Mouse (Mus musculus): ENCODE results near the gene Ybx2. TPM values are rescaled to one million over a fixed set of nuclear protein-coding genes. Genes with fewer than 3 reads are reported as not detected.
"Not testable (repeated sequence)": the region's sequence is repeated elsewhere in the genome, so short reads cannot be mapped to it uniquely, and the experiment has no call there.

Gene Ybx2
- polyA plus RNA-seq, 1 experiment from 2014 or later: 5.0 TPM

DNA sequence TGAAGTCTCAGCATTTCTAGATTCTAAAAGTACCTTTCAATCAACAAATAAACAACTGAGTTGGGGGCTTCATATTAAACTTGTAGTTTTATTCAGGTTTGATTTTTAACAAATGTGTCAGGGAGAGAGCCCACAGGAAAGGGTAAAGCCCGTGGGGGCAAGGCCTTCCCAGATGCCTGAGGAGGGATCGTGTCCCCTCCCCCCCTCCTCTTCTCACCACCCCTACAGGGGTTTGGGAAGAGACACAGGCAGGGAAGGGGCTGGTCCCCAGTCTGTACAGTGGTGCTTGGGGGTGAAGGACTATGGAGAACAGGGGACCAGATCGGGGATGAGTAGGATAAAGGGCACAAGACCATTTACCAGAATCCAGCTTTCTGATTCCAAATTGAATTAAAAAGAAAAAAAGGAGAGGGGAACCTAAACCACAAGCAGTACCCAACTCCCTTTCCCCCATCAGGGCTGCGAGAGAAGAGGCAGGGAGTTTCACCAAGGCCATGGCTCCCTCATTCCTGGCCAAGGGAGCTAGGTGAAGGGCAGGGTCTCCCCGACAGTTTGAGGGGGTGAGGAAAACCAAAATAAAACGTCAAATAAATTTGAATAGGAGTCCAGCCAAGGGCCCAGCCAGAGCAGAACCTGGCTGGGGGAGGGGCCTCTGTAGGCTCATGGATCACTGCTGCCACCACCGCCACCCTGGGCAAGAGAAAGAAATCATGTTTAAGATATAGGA is 18.8 kb upstream of the Ybx2 start:
- H3K36me3 ChIP-seq: peaks cover 61% of the 10 kb centered on the region
- H3K4me3 ChIP-seq; H3K9me3 ChIP-seq; H3K4me2 ChIP-seq; H3K27me3 ChIP-seq; ATAC-seq (ENCODE audit: low read depth); H3K27ac ChIP-seq (replicated peaks); H3K9ac ChIP-seq: not testable (repeated sequence)
- H3K4me1 ChIP-seq (replicated peaks): peaks cover 55% of the 10 kb centered on the region
- 65% methylated on average over 7 of the region's 7 CpGs for WGBS

DNA sequence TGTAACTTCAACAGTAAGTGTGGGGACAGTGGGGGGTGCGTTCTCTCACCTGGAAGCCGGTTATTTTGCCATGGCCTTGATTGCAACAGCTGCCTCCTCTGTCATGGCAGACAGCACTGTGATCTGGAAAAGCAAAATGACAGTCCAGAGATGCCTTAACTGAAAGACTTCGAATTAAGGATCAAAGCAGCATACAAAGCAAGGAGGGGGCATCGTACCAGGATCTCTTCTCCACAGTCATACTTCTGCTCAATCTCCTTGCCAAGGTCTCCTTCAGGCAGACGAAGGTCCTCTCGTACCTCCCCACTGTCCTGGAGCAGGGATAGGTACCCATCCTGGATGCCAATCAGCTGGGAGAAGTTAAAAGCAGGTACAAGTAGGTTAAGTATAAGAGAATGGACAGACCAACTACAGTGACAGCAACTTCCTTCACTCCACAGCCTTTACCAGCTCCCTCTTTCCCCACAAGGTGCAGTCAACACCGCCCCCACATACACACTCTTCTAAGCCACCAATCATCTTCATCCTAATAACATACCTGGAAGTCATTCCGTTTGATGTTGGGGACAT is 18.1 kb upstream of the Ybx2 start:
- Histone ChIP-seq H3K27ac (replicated peaks) (no peak overlapping the region), H3K4me1 (replicated peaks) (peaks cover 59% of the 10 kb centered on the region), H3K36me3 (peaks cover 55% of the 10 kb centered on the region), H3K4me3 (no peak overlapping the region), H3K4me2 (no peak overlapping the region), H3K9ac (no peak overlapping the region), H3K27me3 (no peaks in the 10 kb centered on the region), H3K9me3 (no peaks in the 10 kb centered on the region)
- 86% methylated on average over 8 of the region's 8 CpGs for WGBS
- ATAC-seq (ENCODE audit: low read depth): no peak

GRCm38 (mm10) chr11:69918118-69918517 is 17.5 kb upstream of the Ybx2 start:
- Histone ChIP-seq H3K4me3 (0 out of 2 replicates have a peak overlapping the region, but pooled peaks have one; percentile 0), H3K9me3 (no peaks in the 10 kb centered on the region), H3K27me3 (no peaks in the 10 kb centered on the region), H3K4me1 (replicated peaks) (peaks cover 59% of the 10 kb centered on the region), H3K4me2 (no peak overlapping the region), H3K36me3 (peaks cover 48% of the 10 kb centered on the region), H3K27ac (replicated peaks) (no peak overlapping the region), H3K9ac (no peak overlapping the region)
- no peak for ATAC-seq (ENCODE audit: low read depth)
- WGBS: 92% methylated on average over 5 of the region's 5 CpGs

GRCm38 (mm10) chr11:69919053-69919452 is 16.5 kb upstream of the Ybx2 start:
- H3K27me3 ChIP-seq: no peaks in the 10 kb centered on the region
- peak overlapping the region; percentile 92 for H3K4me3 ChIP-seq
- H3K27ac ChIP-seq (replicated peaks): peak overlapping the region; percentile 93
- 83% methylated on average over 9 of the region's 9 CpGs for WGBS
- no peak for ATAC-seq (ENCODE audit: low read depth)
- peaks cover 54% of the 10 kb centered on the region for H3K4me1 ChIP-seq (replicated peaks)
- H3K36me3 ChIP-seq: peaks cover 46% of the 10 kb centered on the region
- H3K4me2 ChIP-seq: peak overlapping the region; percentile 98
- no peaks in the 10 kb centered on the region for H3K9me3 ChIP-seq
- peak overlapping the region; percentile 91 for H3K9ac ChIP-seq

DNA sequence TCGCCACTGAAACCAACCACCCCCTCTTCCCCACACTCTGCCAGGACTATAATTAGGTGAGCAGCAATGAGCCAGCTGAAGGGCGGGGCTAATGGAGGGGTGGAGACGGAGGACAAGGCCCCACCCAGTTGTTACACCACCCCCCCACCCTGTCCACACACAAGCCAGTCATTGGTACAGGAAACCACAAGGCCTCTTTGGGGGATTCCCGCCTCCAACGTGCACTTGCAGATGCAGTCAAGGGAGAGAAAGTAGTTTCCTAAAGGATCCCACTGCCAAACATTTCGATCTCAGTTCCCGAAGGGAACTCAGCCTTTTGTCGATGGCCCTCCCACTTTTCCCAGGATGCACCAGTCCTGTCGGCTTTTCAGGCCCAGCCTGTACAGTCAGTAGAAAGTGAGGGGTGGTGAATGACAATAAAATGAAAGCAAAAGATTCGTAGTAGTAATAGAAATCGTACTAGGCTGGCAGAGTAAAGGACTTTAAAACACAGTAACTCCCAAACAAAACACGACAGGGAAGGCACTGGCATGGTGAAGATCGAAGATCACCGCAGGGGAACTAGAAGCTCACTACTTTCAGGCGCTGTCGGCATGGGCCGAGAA is 15.8 kb upstream of the Ybx2 start:
- Histone ChIP-seq H3K4me2 (peak overlapping the region; percentile 98), H3K4me3 (peak overlapping the region; percentile 92), H3K4me1 (replicated peaks) (peaks cover 48% of the 10 kb centered on the region), H3K27me3 (no peaks in the 10 kb centered on the region), H3K27ac (replicated peaks) (peak overlapping the region; percentile 93), H3K9ac (peak overlapping the region; percentile 91), H3K9me3 (no peaks in the 10 kb centered on the region), H3K36me3 (peaks cover 45% of the 10 kb centered on the region)
- WGBS: under 1% methylated on average over 17 of the region's 17 CpGs
- no peak for ATAC-seq (ENCODE audit: low read depth)

DNA sequence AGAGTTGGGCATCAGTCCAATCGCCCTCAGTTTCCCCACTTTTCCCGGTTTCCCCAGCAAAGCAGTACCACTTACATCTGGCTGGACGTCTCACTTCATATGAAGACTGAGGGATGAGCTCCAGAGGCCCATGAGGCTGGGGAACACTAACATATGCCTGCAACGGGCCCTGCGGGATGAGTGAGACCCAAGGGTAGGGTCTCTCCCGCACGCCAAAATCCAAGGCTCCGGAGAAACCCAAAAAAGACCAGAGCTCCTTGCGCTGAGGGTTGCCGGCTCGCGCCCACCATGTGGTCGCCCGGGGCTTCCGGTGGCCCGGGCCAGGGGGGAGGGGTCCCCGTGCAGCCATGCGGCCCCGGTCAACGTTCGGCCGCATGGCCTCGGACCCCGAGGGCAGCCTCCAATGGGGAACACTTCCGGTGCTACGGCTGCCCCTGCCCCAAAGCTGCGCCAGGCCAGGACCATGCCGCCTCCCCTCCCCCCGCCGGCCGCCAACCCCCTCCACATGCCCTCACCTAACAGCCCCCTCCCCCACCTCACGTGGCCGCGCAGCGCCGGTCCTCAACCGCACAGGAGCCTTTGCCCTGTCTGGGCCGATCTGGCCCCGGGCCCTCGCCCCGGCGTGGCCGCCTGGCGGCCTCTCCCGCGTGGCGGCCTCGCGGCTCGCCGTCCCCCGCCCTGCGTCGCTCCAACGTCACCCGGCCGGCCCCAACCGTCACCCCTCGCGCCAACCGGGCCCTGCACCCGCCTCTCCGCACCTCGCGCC is 15.1 kb upstream of the Ybx2 start:
- H3K9ac ChIP-seq: peak overlapping the region; percentile 91
- peaks cover 41% of the 10 kb centered on the region for H3K4me1 ChIP-seq (replicated peaks)
- peak overlapping the region; percentile 93 for H3K27ac ChIP-seq (replicated peaks)
- peak; percentile 16 for ATAC-seq (ENCODE audit: low read depth)
- peaks cover 39% of the 10 kb centered on the region for H3K36me3 ChIP-seq
- H3K27me3 ChIP-seq: no peaks in the 10 kb centered on the region
- peak overlapping the region; percentile 98 for H3K4me2 ChIP-seq
- peak overlapping the region; percentile 92 for H3K4me3 ChIP-seq
- 0% methylated on average over 55 of the region's 65 CpGs for WGBS
- H3K9me3 ChIP-seq: no peaks in the 10 kb centered on the region

DNA sequence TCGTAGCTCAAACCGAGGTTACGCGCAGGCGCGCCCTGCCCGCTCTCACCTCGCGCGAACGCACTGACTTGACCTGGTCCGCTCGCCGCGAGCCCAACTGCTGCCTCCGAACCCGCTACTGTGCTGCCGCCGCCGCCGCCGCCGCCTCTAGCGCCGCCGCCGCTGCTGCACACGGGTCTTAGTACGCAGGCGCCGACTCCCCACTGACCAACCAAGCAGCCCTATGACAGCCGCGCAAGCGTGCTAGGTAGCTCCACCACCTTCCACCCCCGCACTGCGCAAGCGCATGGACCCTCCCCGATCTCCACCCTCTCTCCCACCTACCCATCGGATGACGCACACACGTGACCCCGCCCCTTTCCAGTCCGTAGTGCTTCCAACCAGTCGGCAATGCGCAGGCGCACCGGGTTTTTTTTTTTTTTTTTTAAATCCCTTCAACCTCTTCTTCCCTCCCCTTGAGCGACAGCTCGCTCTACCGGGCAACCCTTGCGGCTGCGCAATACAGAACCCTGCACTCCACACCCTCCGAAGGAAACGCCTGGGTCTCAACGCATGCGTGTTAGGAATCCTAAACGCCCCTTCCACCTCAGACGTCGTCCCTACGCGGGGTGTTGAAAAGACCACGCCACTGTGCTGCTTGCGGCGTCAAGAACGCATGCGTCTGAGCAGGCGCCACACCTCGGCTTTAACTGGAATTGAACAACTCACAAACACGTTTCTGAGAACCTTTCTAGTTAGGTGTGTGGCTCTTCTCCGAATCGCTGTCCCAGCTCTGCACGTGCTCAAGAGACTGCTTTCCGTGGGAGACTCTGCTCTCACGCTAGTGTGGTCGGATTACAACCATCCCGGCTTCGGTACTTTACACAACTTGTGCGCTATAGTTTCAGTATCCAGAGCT is 14.2 kb upstream of the Ybx2 start, which contains the start of gene Eif5a:
Gene Eif5a, minus strand, starts transcription at position 845 of the 898 bp plus-strand sequence.
- Histone ChIP-seq H3K27me3 (no peaks in the 10 kb centered on the region), H3K9me3 (no peaks in the 10 kb centered on the region), H3K4me3 (peak within 1 kb of the TSS; percentile 92), H3K9ac (peak within 1 kb of the TSS; percentile 91), H3K4me1 (replicated peaks) (peaks cover 32% of the 10 kb centered on the region), H3K27ac (replicated peaks) (peak within 1 kb of the TSS; percentile 93), H3K36me3 (peaks cover 29% of the 10 kb centered on the region), H3K4me2 (peak within 1 kb of the TSS; percentile 98)
- peak; percentile 97 for ATAC-seq (ENCODE audit: low read depth)
- WGBS: under 1% methylated on average over 78 of the region's 78 CpGs

- Histone ChIP-seq H3K4me1 (replicated peaks) (peaks cover 32% of the 10 kb centered on the region), H3K4me2 (peak overlapping the region; percentile 58), H3K4me3 (peak overlapping the region; percentile 92), H3K36me3 (peaks cover 21% of the 10 kb centered on the region), H3K27ac (replicated peaks) (peak overlapping the region; percentile 92), H3K27me3 (no peaks in the 10 kb centered on the region), H3K9ac (peak overlapping the region; percentile 71), H3K9me3 (no peaks in the 10 kb centered on the region)
- no peak for ATAC-seq (ENCODE audit: low read depth)
- 5% methylated on average over 12 of the region's 12 CpGs for WGBS
Observed at GRCm38 (mm10) chr11:69922012-69922756, 13.4 kb upstream of the Ybx2 start.

GRCm38 (mm10) chr11:69922796-69923195 is 12.8 kb upstream of the Ybx2 start:
- Histone ChIP-seq H3K4me2 (peak overlapping the region; percentile 58), H3K9me3 (no peaks in the 10 kb centered on the region), H3K36me3 (peaks cover 15% of the 10 kb centered on the region), H3K27me3 (no peaks in the 10 kb centered on the region), H3K4me1 (replicated peaks) (peaks cover 32% of the 10 kb centered on the region), H3K4me3 (0 out of 2 replicates have a peak overlapping the region, but pooled peaks have one; percentile 92), H3K27ac (replicated peaks) (peak overlapping the region; percentile 92), H3K9ac (peak overlapping the region; percentile 71; the same call in 1 of the 2 replicates)
- no peak for ATAC-seq (ENCODE audit: low read depth)
- 77% methylated on average over 3 of the region's 3 CpGs for WGBS

DNA sequence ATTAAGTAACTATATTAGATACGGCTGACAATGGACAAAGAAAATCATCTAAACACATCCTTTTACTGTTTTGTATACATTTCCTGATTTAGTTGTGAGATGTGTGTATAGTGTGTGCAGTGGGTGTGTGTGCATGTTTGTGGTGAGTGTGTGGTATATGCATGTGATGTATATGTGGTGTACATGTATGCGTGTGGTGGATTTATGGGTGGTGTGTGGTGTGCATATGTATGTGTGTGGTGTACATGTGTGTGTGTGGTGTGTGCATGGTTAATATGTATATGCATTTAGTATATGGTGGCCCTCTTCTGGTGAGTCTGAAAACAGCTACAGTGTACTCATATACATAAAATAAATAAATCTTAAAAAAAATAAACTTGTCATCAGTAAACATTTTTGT is 8.1 kb upstream of the Ybx2 start:
- no peak overlapping the region for H3K4me2 ChIP-seq
- no peak for ATAC-seq (ENCODE audit: low read depth)
- no peak overlapping the region for H3K27ac ChIP-seq (replicated peaks)
- H3K9me3 ChIP-seq: no peaks in the 10 kb centered on the region
- peaks cover 5% of the 10 kb centered on the region for H3K4me1 ChIP-seq (replicated peaks)
- H3K36me3 ChIP-seq: no peaks in the 10 kb centered on the region
- no peak overlapping the region for H3K9ac ChIP-seq
- no peaks in the 10 kb centered on the region; the same call in 1 of the 2 replicates for H3K27me3 ChIP-seq
- 96% methylated on average over 2 of the region's 2 CpGs for WGBS
- H3K4me3 ChIP-seq: no peak overlapping the region

Data from neural tube, embryonic 13.5 days (tissue).